Mouse (Mus musculus): ENCODE measurements around the gene Aga. TPM values are rescaled to one million over a fixed set of nuclear protein-coding genes. Genes with fewer than 3 reads are reported as not detected.
"Not testable (repeated sequence)": the region's sequence is repeated elsewhere in the genome, so short reads cannot be mapped to it uniquely, and the experiment has no call there.

Gene Aga
- total RNA-seq (2014; rRNA removed) (28.5 and 30.8 TPM in 2 replicates), polyA plus RNA-seq (2012; rRNA removed) (4.0 and 5.2 TPM in 2 replicates)

GRCm38 (mm10) chr8:53511551-53512127, at the start of gene Aga:
Gene Aga, plus strand, starts transcription at chr8:53511727.
- DNase-seq (ENCODE audit: extremely low read depth, low read depth, low spot score), result peak; percentile 92
- WGBS, result 0% methylated on average over 24 of the region's 24 CpGs
- peaks cover 3% of the 10 kb centered on the region; the same call in 1 of the 2 replicates for H3K79me2 ChIP-seq (ENCODE audit: control insufficient read depth, insufficient read depth, low read length)
- H3K27me3 ChIP-seq (ENCODE audit: control insufficient read depth, insufficient read depth, low read length), result no peaks in the 10 kb centered on the region
- H3K36me3 ChIP-seq (ENCODE audit: control insufficient read depth, insufficient read depth, low read length), result peaks cover 20% of the 10 kb centered on the region
- TF ChIP-seq POLR2A (IDR thresholded peaks at IDR 0.05; ENCODE audit: extremely low read depth, insufficient read depth, low read length) (no peak), CTCF (IDR thresholded peaks at IDR 0.05; ENCODE audit: low read depth, low read length) (no peak)
- peak within 1 kb of the TSS; percentile 71 for H3K27ac ChIP-seq (replicated peaks; ENCODE audit: insufficient read depth, low read depth, low read length)
- H3K4me3 ChIP-seq (ENCODE audit: insufficient read depth, low read depth, low read length), result peak within 1 kb of the TSS; percentile 100
- peaks cover 7% of the 10 kb centered on the region; the same call in 1 of the 2 replicates for H3K4me1 ChIP-seq (ENCODE audit: control insufficient read depth, insufficient read depth, low read length)
- H3K9ac ChIP-seq (ENCODE audit: low read depth, low read length), result peak within 1 kb of the TSS; percentile 91

GRCm38 (mm10) chr8:53489063-53489462, 22.5 kb upstream of the Aga start:
- TF ChIP-seq POLR2A (IDR thresholded peaks at IDR 0.05; ENCODE audit: extremely low read depth, insufficient read depth, low read length) (no peak), CTCF (IDR thresholded peaks at IDR 0.05; ENCODE audit: low read depth, low read length) (no peak)
- no peak for DNase-seq (ENCODE audit: extremely low read depth, low read depth, low spot score)
- no peak overlapping the region for H3K27ac ChIP-seq (replicated peaks; ENCODE audit: insufficient read depth, low read depth, low read length)
- no peaks in the 10 kb centered on the region for H3K36me3 ChIP-seq (ENCODE audit: control insufficient read depth, insufficient read depth, low read length)
- 49% methylated on average over 2 of the region's 2 CpGs for WGBS
- H3K9ac ChIP-seq (ENCODE audit: low read depth, low read length), result no peak overlapping the region
- no peaks in the 10 kb centered on the region for H3K79me2 ChIP-seq (ENCODE audit: control insufficient read depth, insufficient read depth, low read length)
- H3K4me1 ChIP-seq (ENCODE audit: control insufficient read depth, insufficient read depth, low read length), result no peaks in the 10 kb centered on the region
- H3K4me3 ChIP-seq (ENCODE audit: insufficient read depth, low read depth, low read length), result no peak overlapping the region
- no peaks in the 10 kb centered on the region for H3K27me3 ChIP-seq (ENCODE audit: control insufficient read depth, insufficient read depth, low read length)

- Histone ChIP-seq H3K4me1 (ENCODE audit: control insufficient read depth, insufficient read depth, low read length) (no peaks in the 10 kb centered on the region), H3K9ac (ENCODE audit: low read depth, low read length) (no peak overlapping the region), H3K4me3 (ENCODE audit: insufficient read depth, low read depth, low read length) (no peak overlapping the region), H3K27ac (replicated peaks; ENCODE audit: insufficient read depth, low read depth, low read length) (no peak overlapping the region), H3K79me2 (ENCODE audit: control insufficient read depth, insufficient read depth, low read length) (no peaks in the 10 kb centered on the region), H3K27me3 (ENCODE audit: control insufficient read depth, insufficient read depth, low read length) (no peaks in the 10 kb centered on the region), H3K36me3 (ENCODE audit: control insufficient read depth, insufficient read depth, low read length) (no peaks in the 10 kb centered on the region)
- DNase-seq (ENCODE audit: extremely low read depth, low read depth, low spot score), result peak; percentile 31
- WGBS, result 66% methylated on average over 1 of the region's 1 CpGs
- TF ChIP-seq POLR2A (IDR thresholded peaks at IDR 0.05; ENCODE audit: extremely low read depth, insufficient read depth, low read length), result no peak
- TF ChIP-seq CTCF (IDR thresholded peaks at IDR 0.05; ENCODE audit: low read depth, low read length), result no peak
Measured at GRCm38 (mm10) chr8:53496216-53496615, 15.3 kb upstream of the Aga start.

- H3K9ac ChIP-seq (ENCODE audit: low read depth, low read length), result no peak overlapping the region
- H3K4me1 ChIP-seq (ENCODE audit: control insufficient read depth, insufficient read depth, low read length), result no peaks in the 10 kb centered on the region
- no peak overlapping the region for H3K4me3 ChIP-seq (ENCODE audit: insufficient read depth, low read depth, low read length)
- H3K27me3 ChIP-seq (ENCODE audit: control insufficient read depth, insufficient read depth, low read length), result no peaks in the 10 kb centered on the region
- no peak for TF ChIP-seq CTCF (IDR thresholded peaks at IDR 0.05; ENCODE audit: low read depth, low read length)
- no peak for TF ChIP-seq POLR2A (IDR thresholded peaks at IDR 0.05; ENCODE audit: extremely low read depth, insufficient read depth, low read length)
- no peaks in the 10 kb centered on the region for H3K36me3 ChIP-seq (ENCODE audit: control insufficient read depth, insufficient read depth, low read length)
- WGBS, result 77% methylated on average over 3 of the region's 3 CpGs
- H3K27ac ChIP-seq (replicated peaks; ENCODE audit: insufficient read depth, low read depth, low read length), result no peak overlapping the region
- DNase-seq (ENCODE audit: extremely low read depth, low read depth, low spot score), result no peak
- H3K79me2 ChIP-seq (ENCODE audit: control insufficient read depth, insufficient read depth, low read length), result no peaks in the 10 kb centered on the region
Measured at GRCm38 (mm10) chr8:53496885-53497326, 14.6 kb upstream of the Aga start.

DNA sequence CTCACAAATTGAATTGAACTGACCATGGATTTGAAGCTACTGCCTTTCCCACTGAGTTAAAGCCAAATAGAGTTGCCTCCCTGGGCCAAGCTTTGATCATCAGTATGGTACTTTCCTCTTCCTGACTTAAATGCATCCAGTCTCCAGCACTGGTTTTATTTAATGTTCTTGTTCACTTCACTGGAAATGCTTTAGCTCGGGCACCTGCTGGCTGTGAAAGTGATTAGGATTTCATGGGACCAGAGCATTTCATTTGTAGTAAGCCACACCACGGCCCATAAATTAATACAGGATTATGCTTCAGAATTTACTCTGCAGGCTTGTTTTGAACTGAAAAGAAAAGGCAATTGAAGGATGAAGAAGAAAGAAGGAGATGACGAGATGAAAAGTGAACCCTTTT, 26.5 kb downstream of the Aga start:
- not testable (repeated sequence) for DNase-seq (ENCODE audit: extremely low read depth, low read depth, low spot score); H3K4me1 ChIP-seq (ENCODE audit: control insufficient read depth, insufficient read depth, low read length); H3K36me3 ChIP-seq (ENCODE audit: control insufficient read depth, insufficient read depth, low read length); H3K4me3 ChIP-seq (ENCODE audit: insufficient read depth, low read depth, low read length); H3K27ac ChIP-seq (replicated peaks; ENCODE audit: insufficient read depth, low read depth, low read length); H3K79me2 ChIP-seq (ENCODE audit: control insufficient read depth, insufficient read depth, low read length); H3K27me3 ChIP-seq (ENCODE audit: control insufficient read depth, insufficient read depth, low read length); H3K9ac ChIP-seq (ENCODE audit: low read depth, low read length)
- 75% methylated on average over 3 of the region's 3 CpGs for WGBS

GRCm38 (mm10) chr8:53539585-53539984, 28.1 kb downstream of the Aga start:
- WGBS, result 72% methylated on average over 2 of the region's 2 CpGs
- no peaks in the 10 kb centered on the region for H3K36me3 ChIP-seq (ENCODE audit: control insufficient read depth, insufficient read depth, low read length)
- no peak for DNase-seq (ENCODE audit: extremely low read depth, low read depth, low spot score)
- no peaks in the 10 kb centered on the region for H3K79me2 ChIP-seq (ENCODE audit: control insufficient read depth, insufficient read depth, low read length)
- H3K4me3 ChIP-seq (ENCODE audit: insufficient read depth, low read depth, low read length), result no peak overlapping the region
- no peak for TF ChIP-seq POLR2A (IDR thresholded peaks at IDR 0.05; ENCODE audit: extremely low read depth, insufficient read depth, low read length)
- TF ChIP-seq CTCF (IDR thresholded peaks at IDR 0.05; ENCODE audit: low read depth, low read length), result no peak
- H3K27ac ChIP-seq (replicated peaks; ENCODE audit: insufficient read depth, low read depth, low read length), result no peak overlapping the region
- no peak overlapping the region for H3K9ac ChIP-seq (ENCODE audit: low read depth, low read length)
- no peaks in the 10 kb centered on the region for H3K4me1 ChIP-seq (ENCODE audit: control insufficient read depth, insufficient read depth, low read length)
- no peaks in the 10 kb centered on the region for H3K27me3 ChIP-seq (ENCODE audit: control insufficient read depth, insufficient read depth, low read length)

Measured in liver, adult 2 months (tissue).